Mouse (Mus musculus) thymus, postnatal 25 days (tissue): ENCODE measurements around the gene Rhot1.

Experiments
- DNase-seq: peaks from one replicate; pipeline ENCODE4 v3.0.0; 2022

Gene Rhot1

DNA sequence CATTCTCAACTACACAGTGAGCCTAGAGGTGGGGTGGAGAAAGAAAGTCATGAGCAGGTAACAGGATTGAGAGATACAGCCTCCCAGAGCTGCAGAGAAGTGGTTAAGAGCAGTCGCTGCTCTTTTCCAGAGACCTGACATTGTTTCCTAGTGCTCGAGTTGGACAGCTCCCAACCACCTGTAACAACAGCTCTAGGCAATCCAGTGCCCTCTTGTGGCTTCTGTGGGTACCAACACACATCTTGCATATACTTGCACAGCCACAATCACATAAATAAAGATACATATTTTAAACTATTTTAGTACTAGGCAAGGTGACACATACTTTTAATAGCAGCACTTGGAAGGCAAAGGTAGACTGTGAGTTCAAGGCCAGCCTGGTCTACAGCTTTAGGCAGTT, 82.2 kb downstream of the Rhot1 start:
- DNase-seq = no peak

DNA sequence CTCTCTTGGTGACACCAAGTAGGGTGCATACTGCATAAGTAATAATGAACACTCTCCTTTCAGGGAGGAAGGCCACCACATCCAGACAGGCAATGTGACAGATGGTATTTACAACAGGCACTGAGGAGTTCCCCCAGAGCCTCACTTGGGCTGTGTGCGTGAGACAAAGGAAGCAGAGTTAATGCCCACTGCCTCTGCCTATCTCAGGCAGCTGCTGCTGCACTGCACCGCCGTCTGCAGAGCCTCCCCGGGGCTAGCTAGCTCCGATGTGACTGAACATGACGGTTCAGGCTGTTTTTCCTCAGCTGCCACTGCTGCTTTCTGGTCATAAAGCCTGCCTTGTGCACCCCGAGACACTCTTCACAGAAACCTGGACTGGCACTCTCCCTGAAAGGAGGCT, 83.6 kb downstream of the Rhot1 start:
- DNase-seq = no peak

DNA sequence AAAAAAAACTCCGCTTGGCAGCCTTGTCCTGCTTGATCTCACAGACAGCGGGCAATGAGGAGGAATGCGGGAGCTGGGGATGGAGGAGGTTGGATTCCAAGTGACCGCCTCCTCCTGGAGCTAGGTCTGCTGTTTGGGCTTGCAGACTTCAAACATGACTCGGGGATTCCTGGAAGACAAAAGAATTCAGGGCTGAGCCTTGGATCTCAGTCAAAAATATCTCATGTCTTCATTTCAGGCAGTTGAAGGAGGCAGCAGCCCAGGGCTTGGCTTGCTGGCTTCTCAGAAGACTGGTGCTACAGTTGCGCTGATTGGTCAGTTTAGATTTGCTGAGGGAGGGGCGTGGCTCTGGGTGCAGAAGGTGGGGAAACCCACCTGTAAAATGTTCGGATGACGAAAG, 86.2 kb downstream of the Rhot1 start:
- DNase-seq = no peak

DNA sequence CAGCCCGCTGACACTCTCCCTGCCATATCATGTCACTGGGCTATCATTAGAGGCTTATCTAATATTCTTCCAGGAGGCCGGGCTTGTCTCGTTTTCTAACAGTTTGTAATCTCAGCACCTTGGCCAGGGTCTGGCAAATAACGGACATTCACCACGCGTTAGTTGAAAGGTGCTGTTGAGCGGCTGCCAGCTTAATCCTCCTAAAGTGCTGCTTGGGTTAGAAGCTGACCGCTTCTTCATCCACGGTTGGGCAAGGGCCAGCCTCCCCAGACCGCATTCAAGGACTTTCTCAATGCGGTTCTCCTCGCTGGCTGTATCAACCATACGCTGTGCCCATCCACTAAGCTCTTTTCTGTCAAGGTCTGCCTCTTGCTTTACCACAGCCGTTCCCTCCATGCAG, 87.0 kb downstream of the Rhot1 start:
- DNase-seq = no peak

DNA sequence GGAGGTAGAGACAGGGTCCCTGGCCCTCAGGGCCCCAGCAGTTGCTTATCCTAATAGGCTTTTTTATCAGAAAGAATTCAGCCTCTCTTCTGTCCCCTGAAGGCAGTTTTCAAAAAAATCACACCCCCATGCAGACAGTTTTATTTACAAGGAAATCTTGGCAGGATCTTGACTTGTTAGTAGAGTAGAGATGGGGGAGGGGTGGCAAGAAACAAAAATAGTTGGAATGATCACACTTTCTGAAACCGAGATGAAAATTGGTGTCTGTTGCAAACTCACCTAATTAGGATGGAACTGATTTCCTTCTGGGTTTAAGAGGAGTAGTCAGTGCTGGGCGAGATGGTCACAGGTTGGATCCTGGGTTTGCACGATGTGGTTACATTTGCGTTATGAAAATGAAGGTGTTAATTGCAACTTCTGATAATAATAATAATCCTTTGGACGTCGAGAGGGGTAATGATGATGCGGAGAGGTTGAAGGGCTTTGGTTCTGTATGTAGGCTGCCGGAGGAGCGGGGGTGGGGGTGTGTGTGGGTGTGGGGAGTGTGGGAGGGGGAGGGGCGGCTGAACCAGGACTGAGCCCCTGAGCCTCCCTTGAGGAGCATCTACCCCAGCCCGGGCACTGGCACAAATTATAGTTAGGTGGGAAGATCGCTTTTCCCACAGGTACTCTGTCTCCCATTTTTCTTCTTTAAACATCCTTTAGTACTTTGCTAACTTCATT, 90.9 kb downstream of the Rhot1 start:
- no peak for DNase-seq

DNA sequence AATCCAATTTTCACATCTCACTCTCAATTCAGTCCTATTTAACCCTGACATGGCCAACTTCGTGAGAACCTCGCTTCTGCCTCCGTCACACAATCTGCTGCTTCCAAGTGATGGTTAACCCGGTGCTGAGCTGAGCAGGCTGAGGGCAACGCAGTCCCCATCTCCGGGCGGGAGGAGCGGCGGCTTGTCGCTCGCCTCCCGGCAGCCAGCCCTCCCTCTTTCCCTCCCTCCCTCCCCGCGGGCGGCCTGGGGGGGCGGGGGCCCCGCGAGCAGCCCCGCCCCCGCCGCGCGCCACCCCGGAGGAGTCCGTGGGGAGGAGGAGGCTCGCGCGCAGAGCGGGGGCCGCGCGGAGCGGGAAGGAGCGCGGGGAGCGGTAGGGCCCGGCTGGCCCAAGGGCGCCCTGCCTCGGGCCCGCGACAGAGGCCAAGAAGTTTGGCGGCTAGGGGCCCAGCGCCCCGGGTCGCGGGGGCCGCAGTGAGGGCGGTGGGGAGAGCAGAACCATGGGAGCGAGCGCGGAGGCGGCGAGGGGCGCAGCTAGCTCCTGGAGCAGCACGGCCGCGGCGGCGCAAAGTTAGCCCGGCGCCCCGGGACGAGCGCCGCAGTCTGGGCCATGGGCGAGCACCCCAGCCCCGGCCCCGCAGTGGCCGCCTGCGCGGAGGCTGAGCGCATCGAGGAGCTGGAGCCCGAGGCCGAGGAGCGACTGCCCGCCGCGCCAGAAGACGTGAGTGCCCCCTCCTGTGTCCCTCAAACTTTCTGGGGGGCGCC, 91.9 kb downstream of the Rhot1 start, which contains the start of gene Rhbdl3:
TSS of gene Rhbdl3 (plus strand) at position 362 of the 765 bp plus-strand sequence.
- peak; percentile 53 for DNase-seq

DNA sequence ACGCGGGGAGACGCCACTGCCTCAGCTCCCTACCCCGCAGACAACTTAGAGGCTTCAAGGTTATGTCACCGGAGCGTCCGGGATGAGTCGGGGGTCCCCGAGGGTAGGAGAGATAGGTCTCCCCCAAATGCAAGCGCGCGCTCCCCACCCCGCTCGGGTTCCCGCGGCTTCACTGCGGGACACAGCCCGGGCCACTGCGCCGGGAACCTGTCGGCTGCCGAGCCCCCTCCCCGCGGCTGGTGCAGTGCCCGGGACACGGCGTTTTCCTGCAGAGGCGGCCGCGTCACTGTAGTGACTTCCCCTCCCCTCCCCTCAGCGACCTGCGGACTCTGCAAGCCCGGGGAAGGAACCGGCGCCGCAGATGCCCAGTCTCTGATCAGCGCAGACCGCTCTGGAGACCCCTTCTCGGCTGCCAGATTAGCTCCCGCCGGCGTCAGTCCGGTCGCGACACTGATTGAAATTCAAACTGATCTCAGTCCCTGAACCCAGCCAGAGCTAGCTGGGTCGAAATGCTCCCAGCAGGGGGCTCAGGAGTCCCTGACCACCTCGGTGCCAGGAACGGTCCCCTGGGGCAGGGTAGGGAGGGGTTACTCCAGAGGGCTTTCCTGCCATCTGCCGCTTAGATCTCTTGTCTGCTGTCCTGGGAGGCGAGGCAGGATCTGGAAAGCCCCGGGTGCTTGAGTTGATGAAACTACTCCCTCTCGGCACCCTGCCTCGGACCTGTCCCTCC, 92.7 kb downstream of the Rhot1 start:
- peak; percentile 46 for DNase-seq

DNA sequence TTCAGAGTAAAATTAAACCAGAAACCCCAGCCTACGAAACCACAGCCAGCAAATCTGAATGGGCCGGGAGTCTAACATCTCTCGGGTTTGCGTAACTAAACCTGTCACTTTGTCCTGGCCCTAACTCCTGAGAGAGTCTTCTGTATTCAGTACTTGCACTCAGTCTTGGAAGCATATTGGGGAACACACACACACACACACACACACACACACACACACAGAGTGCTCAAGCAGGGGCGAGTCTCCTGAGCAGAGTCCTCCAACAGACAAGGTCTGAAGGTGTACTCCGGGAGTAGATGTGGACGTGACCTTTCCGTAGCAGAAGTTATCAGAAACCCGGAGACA, 93.2 kb downstream of the Rhot1 start:
- DNase-seq = no peak

DNA sequence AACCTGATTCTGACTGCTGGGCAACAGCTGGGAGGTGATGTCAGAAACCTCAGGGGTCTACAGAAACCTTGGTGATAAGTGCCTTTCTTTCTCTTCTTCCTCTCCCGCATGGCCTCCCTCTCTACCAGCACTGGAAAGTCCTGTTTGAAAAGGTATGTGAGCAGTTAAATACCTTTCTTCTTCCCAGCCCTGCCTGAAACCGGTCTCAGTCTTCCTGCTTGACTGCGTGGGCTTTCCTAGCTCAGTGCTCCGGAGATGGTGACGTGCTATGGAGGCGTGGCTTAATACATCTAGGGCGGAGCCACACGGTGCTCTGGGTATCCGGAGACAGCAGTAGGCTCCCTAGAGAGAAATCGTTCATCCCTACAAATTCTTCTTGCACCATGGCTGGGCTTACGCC, 93.7 kb downstream of the Rhot1 start:
- DNase-seq = peak; percentile 80

DNA sequence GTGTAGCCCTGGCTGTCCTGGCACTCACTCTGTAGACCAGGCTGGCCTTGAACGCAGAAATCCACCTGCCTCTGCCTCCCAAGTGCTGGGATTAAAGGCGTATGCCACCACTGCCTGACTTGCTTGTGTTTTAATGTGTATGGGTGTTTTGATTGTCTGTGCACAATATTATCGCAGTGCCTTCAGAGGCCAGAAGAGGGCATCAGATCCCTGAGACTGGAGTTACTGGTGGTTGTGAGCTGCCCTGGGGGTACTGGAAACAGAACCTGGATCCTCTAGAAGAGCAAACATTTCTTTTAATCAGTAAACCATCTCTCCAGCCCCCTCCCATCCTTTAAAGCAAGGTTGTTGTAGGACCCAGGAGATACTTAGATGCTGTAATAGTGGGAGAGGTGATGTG, 94.9 kb downstream of the Rhot1 start:
- DNase-seq = no peak

DNA sequence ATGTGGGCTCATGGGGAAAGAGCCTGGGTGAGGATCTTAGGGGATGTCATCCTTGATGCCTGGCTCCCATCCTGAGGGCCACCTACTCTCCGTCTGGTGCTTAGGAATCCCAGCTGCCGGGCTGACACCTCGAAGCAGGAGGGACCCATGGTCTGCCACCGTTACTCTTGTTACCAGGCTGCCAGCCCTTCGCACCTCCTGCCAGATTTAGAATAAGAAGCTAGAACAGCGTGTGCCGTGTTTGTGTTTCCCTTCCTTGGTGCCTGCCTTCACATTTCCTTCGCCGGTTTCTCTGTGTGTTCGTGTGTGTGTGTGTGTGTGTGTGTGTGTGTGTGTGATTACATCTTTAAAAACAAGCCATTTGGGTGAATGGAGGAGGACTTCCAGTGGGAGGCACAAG, 96.0 kb downstream of the Rhot1 start:
- DNase-seq = no peak

DNA sequence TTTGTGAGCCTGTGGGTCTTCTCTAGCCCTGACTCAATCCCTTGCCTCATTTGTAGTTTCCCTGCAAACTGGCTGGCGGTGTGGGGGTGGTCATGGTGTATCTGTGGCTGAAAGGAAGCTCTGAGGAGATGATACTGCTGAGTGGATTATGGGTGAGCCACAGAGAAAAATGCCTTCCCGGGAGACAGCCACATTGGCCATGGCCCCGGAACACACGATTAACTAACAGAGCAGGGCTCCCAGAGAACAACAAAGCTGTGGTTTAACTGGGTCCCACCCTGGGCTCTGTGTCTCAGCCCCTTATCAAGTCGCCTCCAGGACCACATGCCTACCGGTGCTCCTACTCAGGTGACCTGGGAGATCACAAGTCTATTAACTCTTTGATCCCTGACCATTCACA, 99.7 kb downstream of the Rhot1 start:
- DNase-seq = no peak

DNA sequence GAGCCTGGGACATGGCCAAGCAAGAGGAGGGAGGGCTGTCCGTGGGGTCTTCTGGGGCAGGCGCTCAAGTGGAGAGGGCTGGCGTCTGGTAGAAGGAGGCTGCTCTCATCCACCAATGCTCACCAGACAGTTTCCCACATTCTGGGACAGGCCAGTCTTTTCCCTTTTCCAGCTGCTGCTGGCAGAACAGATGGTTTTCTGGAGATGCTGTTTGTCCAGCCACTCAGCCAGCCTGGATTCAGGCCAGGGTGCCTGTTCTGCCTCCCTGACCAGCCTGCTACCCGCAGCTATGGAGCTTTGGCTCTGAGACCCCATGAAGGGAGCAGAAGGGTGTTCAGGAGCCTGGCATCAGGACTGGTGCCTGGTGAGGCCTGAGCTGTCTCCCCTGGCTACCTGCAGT, 102.5 kb downstream of the Rhot1 start:
- no peak for DNase-seq

DNA sequence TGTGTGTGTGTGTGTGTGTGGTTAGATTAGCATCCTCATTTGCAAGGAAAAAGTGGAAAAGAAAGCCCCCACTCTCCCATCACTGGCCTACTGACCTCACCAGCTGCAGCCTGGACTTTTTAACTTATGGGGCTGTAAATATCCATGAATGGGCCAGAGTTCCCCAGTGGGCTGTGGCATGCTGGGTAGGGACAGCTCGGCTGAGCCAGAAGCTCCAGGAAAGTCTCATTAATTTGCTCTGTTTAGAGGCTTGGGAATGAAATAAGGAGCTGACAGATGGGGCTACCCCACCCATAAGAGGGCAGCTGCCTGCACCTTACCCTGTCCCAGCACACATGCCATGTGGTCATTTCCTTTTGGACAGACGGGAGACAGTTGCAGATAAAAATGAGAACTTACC, 103.2 kb downstream of the Rhot1 start:
- DNase-seq = no peak

DNA sequence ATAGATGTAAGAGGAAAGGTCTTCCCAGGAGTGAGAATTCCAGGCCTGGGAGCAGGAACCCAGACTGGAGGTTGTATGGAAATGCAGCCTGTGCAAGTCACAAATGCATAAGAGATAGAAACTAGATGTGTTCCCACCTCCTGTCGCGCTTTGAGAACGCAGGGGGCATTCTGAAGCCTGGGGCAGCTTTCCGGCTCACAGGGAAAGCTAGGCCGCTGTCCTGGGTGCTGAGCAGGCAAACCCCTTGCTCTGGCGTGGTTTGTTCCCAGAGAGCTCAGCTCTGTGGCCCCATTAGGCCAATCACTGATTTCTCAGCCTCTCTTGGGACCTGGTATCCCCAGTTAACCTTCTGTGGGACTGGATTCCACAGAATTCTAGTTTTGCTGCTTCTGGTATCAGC, 103.7 kb downstream of the Rhot1 start:
- no peak for DNase-seq

DNA sequence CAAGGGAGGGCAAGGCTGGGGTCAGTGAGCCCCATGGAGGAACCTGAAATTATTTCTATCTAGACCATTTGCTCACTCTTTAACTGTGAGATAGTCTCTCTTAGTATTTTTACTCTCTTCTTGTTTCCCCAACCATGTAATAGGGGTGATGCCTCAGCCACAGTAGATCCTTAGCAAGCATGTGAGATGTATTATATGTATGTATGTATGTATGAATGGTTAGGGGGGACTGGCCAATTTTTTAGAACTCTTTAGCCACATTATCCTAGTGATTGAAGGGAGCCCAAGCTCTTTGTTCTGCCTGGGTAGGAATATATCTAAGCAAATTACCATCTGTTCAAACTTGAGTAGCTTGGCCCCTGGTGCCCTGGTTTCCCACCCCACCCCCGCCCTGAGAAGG, 104.6 kb downstream of the Rhot1 start:
- DNase-seq = no peak

DNA sequence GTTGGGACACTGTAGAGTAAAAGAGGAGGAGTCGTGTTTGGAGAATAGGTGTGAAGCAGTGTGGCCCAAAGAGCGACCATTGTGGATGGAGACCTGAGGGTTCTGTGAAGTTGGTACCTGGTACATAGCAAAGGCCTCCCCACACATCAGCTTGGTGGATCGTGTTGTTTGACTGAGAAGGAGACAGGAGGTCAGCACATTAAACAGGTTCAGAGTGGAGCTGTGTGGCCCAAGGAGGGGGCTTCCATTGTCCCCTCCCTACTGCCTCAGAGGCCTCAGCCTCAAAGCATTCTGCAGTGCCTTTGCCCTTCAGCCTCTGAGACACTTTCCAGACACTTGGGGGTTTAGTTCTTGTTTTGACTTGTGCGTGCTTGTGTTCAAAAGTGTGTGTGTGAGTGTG, 105.1 kb downstream of the Rhot1 start:
- DNase-seq = no peak

DNA sequence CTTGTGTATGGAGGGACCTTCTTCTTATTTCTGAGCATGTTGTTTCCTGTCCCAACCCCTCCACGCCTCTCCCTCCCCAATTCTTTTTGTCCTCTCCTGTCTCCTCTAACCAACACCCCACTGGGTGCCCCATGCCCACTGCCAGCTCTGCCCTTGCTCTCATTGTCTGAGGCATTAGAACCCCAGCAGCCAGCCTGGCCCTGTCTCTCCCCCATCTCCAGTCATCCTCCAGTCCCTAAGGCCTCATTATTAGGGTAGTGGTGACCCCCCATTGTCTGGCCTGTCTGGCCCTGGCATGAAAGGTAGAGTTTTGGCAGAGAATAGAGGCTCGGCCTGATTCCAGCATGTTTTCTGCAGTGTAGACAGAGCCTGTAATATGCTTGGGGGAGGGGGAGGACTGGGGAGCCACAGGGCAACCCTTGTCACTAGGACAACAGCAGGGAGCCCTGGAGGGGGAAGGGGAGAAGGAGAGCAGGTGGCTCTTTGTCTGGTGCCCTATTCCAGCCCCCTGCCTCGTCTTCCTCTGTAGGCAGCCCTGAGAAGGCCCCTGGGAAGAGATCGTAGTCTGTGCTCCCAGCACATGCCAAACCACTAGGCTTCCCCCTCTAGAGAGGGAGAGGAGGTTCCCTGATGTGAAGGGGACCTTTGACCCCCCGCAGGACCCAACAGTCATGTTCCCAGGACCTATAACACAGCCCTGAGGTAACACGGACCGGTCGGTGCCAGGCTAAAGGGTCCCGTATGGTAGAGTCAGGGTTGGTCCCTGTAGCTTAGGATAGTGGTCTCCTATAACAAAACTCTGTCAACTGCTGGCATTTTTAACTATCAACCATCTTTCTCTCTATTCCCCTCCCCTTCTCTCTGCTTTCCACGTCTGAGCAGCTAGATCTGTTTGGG, 107.2 kb downstream of the Rhot1 start:
- no peak for DNase-seq
